Mouse (Mus musculus): Measurements from ENCODE around the gene Dlgap1.

DNA sequence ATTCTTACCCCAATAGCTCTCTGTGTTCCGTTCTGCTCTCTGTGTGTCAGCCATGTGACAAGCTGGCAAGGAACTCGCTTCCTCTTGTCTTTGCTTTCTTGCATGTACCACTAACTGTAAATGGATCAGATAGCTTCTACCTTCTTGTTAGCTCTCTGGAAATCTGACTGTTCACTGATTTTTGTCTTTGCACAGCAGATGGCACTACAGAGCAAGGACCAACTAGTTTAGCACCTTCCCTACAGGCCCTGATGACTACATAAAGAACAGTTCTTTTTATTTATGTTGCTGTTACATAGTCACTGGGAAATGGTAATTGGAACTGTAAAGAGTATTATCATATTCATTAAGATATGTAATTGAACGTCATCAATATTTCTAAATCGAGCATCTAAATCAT is 408.1 kb downstream of the Dlgap1 start:
- TF ChIP-seq CTCF (IDR thresholded peaks at IDR 0.05; ENCODE audit: borderline replicate concordance, insufficient read depth, low read length) (no peak), POLR2A (IDR thresholded peaks at IDR 0.05; ENCODE audit: low read depth, low read length) (no peak)

All from embryonic fibroblast, embryonic 13.5 days (primary cell).